Mouse (Mus musculus) myocyte (in vitro differentiated cells): ENCODE measurements around the gene Sulf2.

ENCODE experiments used
- CEBPB ChIP-seq: IDR thresholded peaks from 2 replicates; pipeline ENCODE4 v1.6.1; 2011; ENCODE audit warnings: mild to moderate bottlenecking, moderate library complexity; ENCODE audit not compliant: poor library complexity, insufficient read depth, severe bottlenecking
- E2F4 ChIP-seq: IDR thresholded peaks from one replicate; pipeline ENCODE4 v1.6.1; 2011; ENCODE audit warnings: mild to moderate bottlenecking, control low read depth, moderate library complexity; ENCODE audit not compliant: insufficient read depth
- MYOG ChIP-seq, 3 experiments: IDR thresholded peaks; one replicate each; pipeline ENCODE4 v1.6.1; 2011; ENCODE audit warnings: control low read depth in 2 of 3, low read depth in 2 of 3, mild to moderate bottlenecking in 2 of 3; ENCODE audit not compliant: insufficient read length in 2 of 3, control insufficient read depth in 1 of 3, insufficient read depth in 1 of 3
- POLR2A ChIP-seq: IDR thresholded peaks from one replicate; pipeline ENCODE4 v1.6.1; 2011; ENCODE audit warnings: low read depth, mild to moderate bottlenecking, control low read depth, moderate library complexity; ENCODE audit not compliant: insufficient read length
- POLR2AphosphoS2 ChIP-seq: IDR thresholded peaks from one replicate; pipeline ENCODE4 v1.6.1; 2011; ENCODE audit warnings: low read depth, control low read depth; ENCODE audit not compliant: insufficient read length
- TCF12 ChIP-seq: IDR thresholded peaks from one replicate; pipeline ENCODE4 v1.6.1; 2011; ENCODE audit warnings: mild to moderate bottlenecking, control low read depth; ENCODE audit not compliant: poor library complexity, insufficient read depth, severe bottlenecking
- USF1 ChIP-seq: IDR thresholded peaks from one replicate; pipeline ENCODE4 v1.6.1; 2011; ENCODE audit warnings: low read depth, mild to moderate bottlenecking, control low read depth, moderate library complexity

- TF ChIP-seq USF1 (no peak), POLR2A (no peak), POLR2AphosphoS2 (no peak), TCF12 (no peak), MYOG (IDR thresholded peaks at IDR 0.05; ENCODE audit: control insufficient read depth in 1 of 3, insufficient read depth in 1 of 3, insufficient read length in 2 of 3, low read depth in 2 of 3) (no peak), CEBPB (no peak), E2F4 (no peak)
Measured at GRCm38 (mm10) chr2:166098292-166098933, 57.0 kb downstream of the Sulf2 start.
